Mouse (Mus musculus) liver, embryonic 12.5 days (tissue): ENCODE measurements around the gene Usp17la. TPM values are rescaled to one million over a fixed set of nuclear protein-coding genes. Genes with fewer than 3 reads are reported as not detected.
"Not testable (repeated sequence)": the region's sequence is repeated elsewhere in the genome, so short reads cannot be mapped to it uniquely, and the experiment has no call there.

Source experiments
- ATAC-seq: fragments of 200-750 bp; cut with Nextera tagmentation; 2 replicates; pipeline ENCODE4 v1.8.0; 2017; ENCODE audit warnings: moderate number of reproducible peaks, mild to moderate bottlenecking, moderate library complexity
- H3K27ac ChIP-seq: fragments of 300-500 bp; sonication (generic); 2 replicates; pipeline ENCODE4 v1.5.1; 2016; ENCODE audit warnings: mild to moderate bottlenecking
- H3K27me3 ChIP-seq: fragments of 300-500 bp; sonication (generic); replicated peaks from 2 replicates; pipeline ENCODE4 v1.6.1; 2016; ENCODE audit warnings: mild to moderate bottlenecking, moderate library complexity
- H3K36me3 ChIP-seq: fragments of 300-500 bp; sonication (generic); 2 replicates; pipeline ENCODE4 v1.6.1; 2016; ENCODE audit warnings: mild to moderate bottlenecking, moderate library complexity
- H3K4me1 ChIP-seq: fragments of 300-500 bp; sonication (generic); 2 replicates; pipeline ENCODE4 v1.6.1; 2016
- H3K4me2 ChIP-seq: fragments of 300-500 bp; sonication (generic); 2 replicates; pipeline ENCODE4 v1.6.1; 2016; ENCODE audit warnings: mild to moderate bottlenecking, moderate library complexity
- H3K4me3 ChIP-seq: fragments of 300-500 bp; sonication (generic); 2 replicates; pipeline ENCODE4 v1.5.1; 2016; ENCODE audit warnings: mild to moderate bottlenecking, moderate library complexity
- H3K9ac ChIP-seq: fragments of 300-500 bp; sonication (generic); 2 replicates; pipeline ENCODE4 v1.6.1; 2016; ENCODE audit warnings: mild to moderate bottlenecking, moderate library complexity
- H3K9me3 ChIP-seq: fragments of 300-500 bp; sonication (generic); replicated peaks from 2 replicates; pipeline ENCODE4 v1.6.1; 2016; ENCODE audit warnings: mild to moderate bottlenecking, moderate library complexity
- WGBS: fragments of 180-500 bp; shearing (Covaris S2); methylation state at CpG from one replicate; pipeline ENCODE4 v1.1.7; 2016; ENCODE audit not compliant: insufficient replicate concordance; 5-methylcytosine and 5-hydroxymethylcytosine counted together
- polyA plus RNA-seq: library from polyadenylated mRNA; unstranded; fragments of >200 nt; fragmentation: Nextera tagmentation; extraction: Ambion mirVana; gene quantifications from 2 replicates; pipeline ENCODE4 v1.2.1, GENCODE M21; 2016

Gene Usp17la
- not detected in 2 replicates for polyA plus RNA-seq

GRCm38 (mm10) chr7:104856709-104857108 lies at the start of gene Usp17la:
Gene Usp17la (plus strand): TSS chr7:104857009.
- H3K27me3 ChIP-seq, H3K36me3 ChIP-seq, H3K4me2 ChIP-seq, H3K9me3 ChIP-seq, H3K4me1 ChIP-seq, H3K27ac ChIP-seq, ATAC-seq, H3K4me3 ChIP-seq, H3K9ac ChIP-seq: not testable (repeated sequence)
- WGBS = 64% methylated on average over 2 of the region's 2 CpGs

GRCm38 (mm10) chr7:104810335-104810734 lies 46.5 kb upstream of the Usp17la start:
- not testable (repeated sequence) for H3K4me3 ChIP-seq, H3K27me3 ChIP-seq, H3K9me3 ChIP-seq, H3K27ac ChIP-seq, H3K4me1 ChIP-seq, ATAC-seq, H3K9ac ChIP-seq, H3K36me3 ChIP-seq, H3K4me2 ChIP-seq
- WGBS = 63% methylated on average over 8 of the region's 8 CpGs

GRCm38 (mm10) chr7:104842503-104842902 lies 14.3 kb upstream of the Usp17la start, which contains the start of gene Usp17lb:
Gene Usp17lb (minus strand): TSS chr7:104842603.
- no peaks in the 10 kb centered on the region for H3K4me1 ChIP-seq
- H3K36me3 ChIP-seq = no peaks in the 10 kb centered on the region
- no peak within 1 kb of the TSS for H3K4me2 ChIP-seq
- no peak for ATAC-seq
- H3K27ac ChIP-seq = no peak within 1 kb of the TSS
- H3K9me3 ChIP-seq = no peaks in the 10 kb centered on the region
- WGBS = 35% methylated on average over 1 of the region's 1 CpGs
- H3K27me3 ChIP-seq = no peaks in the 10 kb centered on the region
- no peak within 1 kb of the TSS for H3K4me3 ChIP-seq
- H3K9ac ChIP-seq = no peak within 1 kb of the TSS

DNA sequence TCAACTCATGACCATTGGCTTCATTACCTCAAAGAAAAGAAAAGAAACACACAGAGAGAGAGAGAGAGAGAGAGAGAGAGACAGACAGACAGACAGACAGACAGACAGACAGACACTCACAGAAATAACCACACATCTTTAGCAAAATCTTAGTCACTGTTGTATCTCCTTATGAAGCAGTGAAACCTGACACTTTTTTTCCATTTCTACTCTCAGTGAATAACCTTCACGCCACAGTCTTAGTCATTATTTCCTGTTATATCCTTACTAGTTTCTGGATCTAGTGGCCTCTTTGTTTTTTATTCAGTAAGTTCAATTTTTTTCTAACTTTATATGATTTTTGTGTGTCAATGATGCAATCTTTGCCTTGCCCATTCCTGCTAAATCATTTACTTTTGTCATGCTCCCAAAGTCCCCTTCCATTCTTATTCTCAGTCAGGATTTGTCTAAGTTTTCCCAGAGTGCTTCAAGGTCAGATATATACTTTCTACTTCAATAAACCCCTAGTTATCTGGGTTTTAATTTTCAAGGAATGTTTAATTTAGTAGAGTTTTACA lies 13.0 kb upstream of the Usp17la start:
- H3K4me1 ChIP-seq = no peaks in the 10 kb centered on the region
- no peak overlapping the region for H3K4me3 ChIP-seq
- WGBS = 56% methylated on average over 1 of the region's 1 CpGs
- no peaks in the 10 kb centered on the region for H3K36me3 ChIP-seq
- no peaks in the 10 kb centered on the region for H3K27me3 ChIP-seq
- no peak overlapping the region for H3K27ac ChIP-seq
- no peak overlapping the region for H3K9ac ChIP-seq
- no peaks in the 10 kb centered on the region for H3K9me3 ChIP-seq
- ATAC-seq = no peak
- no peak overlapping the region for H3K4me2 ChIP-seq

DNA sequence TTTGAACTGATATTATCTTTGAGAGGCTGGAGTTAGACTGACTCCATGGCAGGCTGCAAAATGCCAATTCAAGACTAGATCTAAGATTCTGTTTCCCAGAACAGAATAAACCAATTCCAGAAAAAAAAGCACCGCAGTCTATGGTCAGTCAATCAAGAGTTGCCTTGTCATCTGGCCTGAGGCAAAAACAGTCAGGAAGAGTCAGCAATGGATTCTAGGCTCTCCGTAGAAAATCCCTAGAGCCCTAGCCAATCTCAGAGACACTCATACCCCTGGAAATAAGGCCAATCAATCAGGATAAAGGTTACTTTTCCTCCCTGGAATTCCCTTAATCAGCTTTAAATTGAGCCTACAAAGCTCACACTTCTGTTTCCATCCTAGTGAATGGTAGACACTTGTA lies 5.3 kb upstream of the Usp17la start:
- H3K36me3 ChIP-seq, H3K4me2 ChIP-seq, H3K27me3 ChIP-seq, H3K27ac ChIP-seq, H3K4me1 ChIP-seq, H3K4me3 ChIP-seq, H3K9ac ChIP-seq, H3K9me3 ChIP-seq, ATAC-seq: not testable (repeated sequence)
- WGBS = 65% methylated on average over 2 of the region's 2 CpGs

GRCm38 (mm10) chr7:104855248-104855750 lies 1.5 kb upstream of the Usp17la start:
- Histone ChIP-seq H3K4me3 (no peak overlapping the region), H3K9ac (no peak overlapping the region), H3K9me3 (0 out of 2 replicates have a peak, but pooled peaks cover 4% of the 10 kb centered on the region), H3K36me3 (no peaks in the 10 kb centered on the region), H3K4me2 (no peak overlapping the region), H3K4me1 (no peaks in the 10 kb centered on the region), H3K27me3 (no peaks in the 10 kb centered on the region), H3K27ac (no peak overlapping the region)
- no peak for ATAC-seq
- WGBS = 51% methylated on average over 3 of the region's 3 CpGs

GRCm38 (mm10) chr7:104857683-104858082 lies 874 bp downstream of the Usp17la start:
- H3K27ac ChIP-seq = no peak overlapping the region
- no peaks in the 10 kb centered on the region for H3K4me1 ChIP-seq
- no peak overlapping the region for H3K4me3 ChIP-seq
- 0 out of 2 replicates have a peak, but pooled peaks cover 4% of the 10 kb centered on the region for H3K9me3 ChIP-seq
- H3K4me2 ChIP-seq = no peak overlapping the region
- 38% methylated on average over 1 of the region's 1 CpGs for WGBS
- no peaks in the 10 kb centered on the region for H3K27me3 ChIP-seq
- no peaks in the 10 kb centered on the region for H3K36me3 ChIP-seq
- ATAC-seq = no peak
- H3K9ac ChIP-seq = no peak overlapping the region

GRCm38 (mm10) chr7:104861381-104861780 lies 4.6 kb downstream of the Usp17la start:
- H3K27ac ChIP-seq = no peak overlapping the region
- H3K27me3 ChIP-seq = no peaks in the 10 kb centered on the region
- no peaks in the 10 kb centered on the region for H3K4me1 ChIP-seq
- no peak overlapping the region for H3K4me2 ChIP-seq
- 64% methylated on average over 3 of the region's 3 CpGs for WGBS
- ATAC-seq = no peak
- H3K4me3 ChIP-seq = no peak overlapping the region
- no peaks in the 10 kb centered on the region for H3K36me3 ChIP-seq
- H3K9ac ChIP-seq = no peak overlapping the region
- 0 out of 2 replicates have a peak, but pooled peaks cover 4% of the 10 kb centered on the region for H3K9me3 ChIP-seq

- ATAC-seq = no peak
- no peak within 1 kb of the TSS for H3K9ac ChIP-seq
- H3K4me3 ChIP-seq = no peak within 1 kb of the TSS
- no peak within 1 kb of the TSS for H3K4me2 ChIP-seq
- WGBS = 18% methylated on average over 1 of the region's 1 CpGs
- no peak within 1 kb of the TSS for H3K27ac ChIP-seq
- no peaks in the 10 kb centered on the region for H3K9me3 ChIP-seq
- no peaks in the 10 kb centered on the region for H3K4me1 ChIP-seq
- no peaks in the 10 kb centered on the region for H3K36me3 ChIP-seq
- no peaks in the 10 kb centered on the region for H3K27me3 ChIP-seq
These were observed 20.9 kb downstream of the Usp17la start, which contains the start of gene Olfr665 for GRCm38 (mm10) chr7:104877731-104878130. Gene Olfr665 (plus strand): TSS chr7:104878031.

GRCm38 (mm10) chr7:104895852-104896251 lies 39.0 kb downstream of the Usp17la start, which contains the start of gene Olfr666:
Gene Olfr666 (minus strand): TSS chr7:104895952.
- H3K36me3 ChIP-seq = no peaks in the 10 kb centered on the region
- 52% methylated on average over 2 of the region's 2 CpGs for WGBS
- H3K27me3 ChIP-seq = no peaks in the 10 kb centered on the region
- H3K9ac ChIP-seq = no peak within 1 kb of the TSS
- no peaks in the 10 kb centered on the region for H3K9me3 ChIP-seq
- no peaks in the 10 kb centered on the region for H3K4me1 ChIP-seq
- no peak within 1 kb of the TSS for H3K27ac ChIP-seq
- H3K4me3 ChIP-seq = no peak within 1 kb of the TSS
- no peak for ATAC-seq
- no peak within 1 kb of the TSS for H3K4me2 ChIP-seq
